ENCODE assay signal across 11 mouse cellular contexts in the genomic region with DNA sequence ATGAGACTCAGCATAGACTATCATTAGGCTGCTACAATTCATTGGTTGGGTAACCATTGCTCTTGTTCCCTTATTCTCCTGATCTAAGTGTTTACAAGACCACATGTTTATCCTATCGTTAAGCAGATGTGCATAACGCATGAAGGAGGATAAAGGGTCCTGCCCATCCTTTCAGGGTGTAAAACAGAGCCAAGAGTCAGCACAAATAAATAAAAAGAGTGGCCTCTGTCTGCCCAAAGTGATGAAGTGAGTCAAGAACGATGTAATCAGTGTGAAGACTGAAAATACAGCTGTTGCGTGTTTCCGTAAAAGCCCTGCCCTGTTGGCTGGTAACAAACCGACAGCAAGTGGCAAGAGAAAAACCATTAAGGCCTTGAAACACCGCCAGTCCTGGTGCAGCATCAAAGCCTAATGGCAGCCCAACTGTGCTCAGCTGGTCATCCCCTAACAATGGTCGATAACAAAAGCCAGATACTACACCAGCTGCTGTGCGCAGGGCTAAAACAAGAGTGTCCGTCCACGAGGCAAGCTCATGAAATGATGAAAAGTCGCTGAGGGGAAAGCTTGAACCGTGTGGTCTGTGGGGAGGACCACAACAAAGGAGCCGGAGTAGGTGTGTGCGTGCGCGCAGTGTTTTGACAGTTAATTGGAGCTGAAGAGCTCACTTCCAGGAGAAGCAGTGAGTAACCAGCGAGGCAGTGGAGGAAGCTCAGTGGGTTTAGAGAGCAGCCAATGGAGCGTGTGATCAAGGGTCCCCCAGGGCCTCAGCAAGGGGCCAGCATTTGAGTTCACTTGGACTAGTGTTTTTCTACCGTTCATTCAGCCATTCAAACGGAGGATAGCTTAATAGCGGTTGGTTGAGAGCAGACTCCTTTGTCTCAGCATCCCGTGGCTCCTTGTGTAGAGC.
DNase-seq lines count a peak whose midpoint lies in the region; ATAC-seq and TF ChIP-seq lines count a peak whose summit lies in the region.
"Had no signal": no experiment of that assay in that cellular context is flagged by ENCODE, and none has a peak within 500 bp of the region (broad histone marks: within the 10 kb centered on the region; RNA-seq: fewer than 3 reads in every experiment).

No protein-coding gene starts in this region.

- 67% methylated on average over 23 of the region's 23 CpGs for WGBS in lung, adult 2 months
- WGBS in forebrain, embryonic 16.5 days = 9% methylated on average over 23 of the region's 23 CpGs

- TF ChIP-seq POLR2A in lung, adult 2 months (IDR thresholded peaks at IDR 0.05; ENCODE audit: borderline replicate concordance, extremely low read depth, low read depth, low read length) = no peak

- peak; percentile 6 to 23 for DNase-seq in lung, adult 18-20 months
- no peak for DNase-seq in lung, adult 2 months
- peak; percentile 25 to 68 for DNase-seq in lung, postnatal 4 days
- DNase-seq in retina, postnatal 1 day = peak; percentile 77
- no peak for DNase-seq in left cerebral cortex, adult 18-20 months (ENCODE audit: low spot score in 2 of 2)
- DNase-seq in left cerebral cortex, postnatal 36 days (ENCODE audit: low spot score in 2 of 2) = no peak
- DNase-seq: heart, adult 11 months; kidney, adult 8-10 months had no signal

- ATAC-seq in forebrain, embryonic 16.5 days = peak; percentile 86
- ATAC-seq in megakaryocyte, adult 5-6 weeks (ENCODE audit: poor library complexity, severe bottlenecking) = no peak

- no peak overlapping the region for H3K27ac ChIP-seq in forebrain, embryonic 16.5 days (ENCODE audit: low read length)
- H3K27ac ChIP-seq: limb, embryonic 13.5 days had no signal

- H3K4me3 ChIP-seq in lung, adult 2 months (replicated peaks; ENCODE audit: extremely low read depth, low read depth, low read length) = no peak overlapping the region
- peak overlapping the region; percentile 10 for H3K4me3 ChIP-seq in forebrain, embryonic 16.5 days (replicated peaks; ENCODE audit: low read length)
- H3K4me3 ChIP-seq: limb, embryonic 13.5 days had no signal

- no peaks in the 10 kb centered on the region for H3K9me3 ChIP-seq in forebrain, embryonic 16.5 days (ENCODE audit: control insufficient read depth, low read length)
- H3K9me3 ChIP-seq: limb, embryonic 13.5 days had no signal

- H3K4me2 ChIP-seq in forebrain, embryonic 16.5 days (ENCODE audit: low read length) = peak overlapping the region; percentile 38
- H3K4me2 ChIP-seq: limb, embryonic 13.5 days had no signal

- H3K4me1 ChIP-seq in lung, adult 2 months (ENCODE audit: control insufficient read depth, insufficient read depth, low read length) = no peaks in the 10 kb centered on the region
- H3K4me1 ChIP-seq in forebrain, embryonic 16.5 days (replicated peaks; ENCODE audit: control insufficient read depth, insufficient read depth, low read length) = peaks cover 9% of the 10 kb centered on the region

- no peak for TF ChIP-seq CTCF in lung, adult 2 months (IDR thresholded peaks at IDR 0.05; ENCODE audit: insufficient read depth, low read length)

- 0 out of 2 replicates have a peak overlapping the region, but pooled peaks have one; percentile 2 for H3K9ac ChIP-seq in forebrain, embryonic 16.5 days (replicated peaks; ENCODE audit: low read depth, low read length)
- H3K9ac ChIP-seq: limb, embryonic 13.5 days had no signal

- no peaks in the 10 kb centered on the region for H3K27me3 ChIP-seq in forebrain, embryonic 16.5 days (replicated peaks; ENCODE audit: control insufficient read depth, insufficient read depth, low read length)
- H3K27me3 ChIP-seq: limb, embryonic 13.5 days had no signal

- no peaks in the 10 kb centered on the region for H3K36me3 ChIP-seq in forebrain, embryonic 16.5 days (ENCODE audit: control insufficient read depth, insufficient read depth)
- H3K36me3 ChIP-seq: limb, embryonic 13.5 days had no signal

- intact Hi-C loops in left cerebral cortex, postnatal 36 days (cut with DNase I) = no loop called here

Comparison
In these comparisons a context has a peak if more than half of its experiments do, and no peak if none do; other contexts are left out.
1. DNase-seq: peak in lung, adult 18-20 months (2 of 2), lung, postnatal 4 days (2 of 2) and retina, postnatal 1 day (single experiment); none in lung, adult 2 months (single experiment), left cerebral cortex, adult 18-20 months (0 of 2) and left cerebral cortex, postnatal 36 days (0 of 2).